Mouse (Mus musculus) lung, postnatal 0 days (tissue): ENCODE measurements at regions not wholly inside any gene's neighbourhood (a gene's known extent, or its start where the extent isn't known, plus 50 kb on each side); places are given as distances from the start of the nearest gene placed in this dataset.

Source experiments
- CTCF ChIP-seq: IDR thresholded peaks from 2 replicates; pipeline ENCODE4 v1.5.1; 2016; ENCODE audit warnings: antibody characterized with exemption, mild to moderate bottlenecking
- EP300 ChIP-seq: IDR thresholded peaks from 2 replicates; pipeline ENCODE4 v1.6.1; 2016; ENCODE audit warnings: antibody characterized with exemption, mild to moderate bottlenecking, control low read depth

- TF ChIP-seq CTCF (no peak), EP300 (no peak)
These were observed 216.2 kb downstream of the Samd9l start for GRCm38 (mm10) chr6:3182889-3183818.
